In genomic region chr19:5473720-5474119, GRCm38 (mm10) we compare ENCODE assay signal across 8 mouse cellular contexts. TPM values are rescaled to one million over a fixed set of nuclear protein-coding genes. Genes with fewer than 3 reads are reported as not detected.
DNase-seq lines count a peak whose midpoint lies in the region; ATAC-seq and TF ChIP-seq lines count a peak whose summit lies in the region.

Efemp2 (plus strand) TSS chr19:5473954.

- H3K9me3 ChIP-seq in forebrain, embryonic 14.5 days (replicated peaks; ENCODE audit: control insufficient read depth, low read length), result no peaks in the 10 kb centered on the region
- no peaks in the 10 kb centered on the region for H3K9me3 ChIP-seq in neural tube, embryonic 15.5 days (replicated peaks)

- WGBS in forebrain, embryonic 14.5 days, result under 1% methylated on average over 22 of the region's 22 CpGs
- 2% methylated on average over 22 of the region's 22 CpGs for WGBS in large intestine, adult 2 months
- WGBS in lung, adult 2 months, result 3% methylated on average over 22 of the region's 22 CpGs
- 1% methylated on average over 22 of the region's 22 CpGs for WGBS in neural tube, embryonic 15.5 days

- peak; percentile 45 for ATAC-seq in CD4-positive, CD25-positive, alpha-beta regulatory T cell, adult 4 months
- peak; percentile 64 for ATAC-seq in forebrain, embryonic 14.5 days
- ATAC-seq in neural tube, embryonic 15.5 days (ENCODE audit: low FRiP score), result peak; percentile 53; the same call in 1 of the 2 replicates

- peaks cover 4% of the 10 kb centered on the region; the same call in 1 of the 2 replicates for H3K36me3 ChIP-seq in forebrain, embryonic 14.5 days (ENCODE audit: control insufficient read depth, insufficient read depth, low read length)
- H3K36me3 ChIP-seq in neural tube, embryonic 15.5 days, result no peaks in the 10 kb centered on the region

- intact Hi-C loops in heart, postnatal 14 days (cut with DNase I), result no loop called here

- H3K4me1 ChIP-seq in forebrain, embryonic 14.5 days (ENCODE audit: control insufficient read depth, insufficient read depth, low read length), result peaks cover 10% of the 10 kb centered on the region; the same call in 1 of the 2 replicates
- peaks cover 4% of the 10 kb centered on the region; the same call in 1 of the 2 replicates for H3K4me1 ChIP-seq in lung, adult 2 months (ENCODE audit: control insufficient read depth, insufficient read depth, low read length)
- peaks cover 34% of the 10 kb centered on the region for H3K4me1 ChIP-seq in neural tube, embryonic 15.5 days

- no peaks in the 10 kb centered on the region for H3K27me3 ChIP-seq in forebrain, embryonic 14.5 days (replicated peaks; ENCODE audit: control insufficient read depth, insufficient read depth, low read length)
- H3K27me3 ChIP-seq in neural tube, embryonic 15.5 days (replicated peaks), result no peaks in the 10 kb centered on the region

- no peak within 1 kb of the TSS for H3K27ac ChIP-seq in forebrain, embryonic 14.5 days (ENCODE audit: low read depth, low read length)
- peak within 1 kb of the TSS; percentile 75 for H3K27ac ChIP-seq in neural tube, embryonic 15.5 days (replicated peaks)

- peak within 1 kb of the TSS; percentile 55 for H3K4me3 ChIP-seq in forebrain, embryonic 14.5 days (ENCODE audit: low read depth, low read length)
- peak within 1 kb of the TSS; percentile 63 for H3K4me3 ChIP-seq in lung, adult 2 months (replicated peaks; ENCODE audit: extremely low read depth, low read depth, low read length)
- peak within 1 kb of the TSS; percentile 61 for H3K4me3 ChIP-seq in neural tube, embryonic 15.5 days (replicated peaks)

- peak within 1 kb of the TSS; percentile 78 for H3K9ac ChIP-seq in forebrain, embryonic 14.5 days (ENCODE audit: low read length)
- H3K9ac ChIP-seq in neural tube, embryonic 15.5 days (replicated peaks), result peak within 1 kb of the TSS; percentile 71

- peak; percentile 43 to 73 for DNase-seq in adrenal gland, postnatal 4 days (ENCODE audit: low spot score in 2 of 2)
- peak; percentile 85 for DNase-seq in forebrain, embryonic 14.5 days (ENCODE audit: low spot score)
- peak; percentile 82 to 84 for DNase-seq in heart, postnatal 14 days
- DNase-seq in large intestine, adult 2 months (ENCODE audit: low read depth, low spot score), result peak; percentile 64
- DNase-seq in lung, adult 2 months, result peak; percentile 82
- peak; percentile 77 for DNase-seq in thymus, postnatal 4 days

- peak; percentile 60; the same call in 1 of the 2 replicates for TF ChIP-seq POLR2A in lung, adult 2 months (IDR thresholded peaks at IDR 0.05; ENCODE audit: borderline replicate concordance, extremely low read depth, low read depth, low read length)

- peak within 1 kb of the TSS; percentile 94 for H3K4me2 ChIP-seq in forebrain, embryonic 14.5 days (ENCODE audit: low read length)
- H3K4me2 ChIP-seq in neural tube, embryonic 15.5 days, result peak within 1 kb of the TSS; percentile 97

- TF ChIP-seq CTCF in lung, adult 2 months (IDR thresholded peaks at IDR 0.05; ENCODE audit: insufficient read depth, low read length), result no peak

RNA-seq across cellular contexts. Expression of gene Efemp2, which starts in this region (rescaled TPM):
- 1 to 10 TPM; 1.5 to 4.6 TPM for polyA plus RNA-seq in CD4-positive, CD25-positive, alpha-beta regulatory T cell, adult 4 months (2017; shearing (Covaris generic))
- total RNA-seq in adrenal gland, postnatal 4 days (2021), result 10 to 100 TPM; 80.0 to 88.0 TPM
- 25.1 and 29.0 TPM in 2 replicates for polyA plus RNA-seq in forebrain, embryonic 14.5 days (2014; fragmentation: Nextera tagmentation; extraction: Ambion mirVana)
- total RNA-seq in heart, postnatal 14 days (2021), result 10 to 100 TPM; 17.9 to 18.3 TPM
- 30.2 and 37.5 TPM in 2 replicates for polyA plus RNA-seq in large intestine, adult 2 months (2012; rRNA removed)
- polyA plus RNA-seq in lung, adult 2 months (2012; rRNA removed), result 96.9 and 103 TPM in 2 replicates
- 54.0 and 62.6 TPM in 2 replicates for polyA plus RNA-seq in neural tube, embryonic 15.5 days (2015; fragmentation: Nextera tagmentation; extraction: Ambion mirVana)

Comparison
In these comparisons a context has a peak if more than half of its experiments do, and no peak if none do; other contexts are left out.
1. RNA of gene Efemp2 (total RNA-seq): 80.0 to 88.0 TPM in adrenal gland, postnatal 4 days; 17.9 to 18.3 TPM in heart, postnatal 14 days; every median in the first group is over 4 times any median in the second.
2. Peak in every context shown above with its lines, with median percentiles within 50 percentile points of each other: ATAC-seq, DNase-seq and H3K4me3 ChIP-seq.